Mouse (Mus musculus) olfactory bulb, adult 2 months (tissue): Measurements from ENCODE around the gene Shank3.

ENCODE experiments used
- CTCF ChIP-seq: fragments of 200-500 bp; IDR thresholded peaks from 2 replicates; pipeline ENCODE4 v1.5.1; 2012; ENCODE audit warnings: low read depth, mild to moderate bottlenecking, low read length, moderate library complexity; ENCODE audit not compliant: insufficient read depth
- POLR2A ChIP-seq: fragments of 200-500 bp; IDR thresholded peaks from 2 replicates; pipeline ENCODE4 v1.6.1; 2012; ENCODE audit warnings: mild to moderate bottlenecking, low read depth, low read length, moderate library complexity; ENCODE audit not compliant: insufficient read depth

- TF ChIP-seq POLR2A: no peak
- TF ChIP-seq CTCF: no peak
These were observed 39.1 kb upstream of the Shank3 start for GRCm38 (mm10) chr15:89460298-89460697.
